Mouse (Mus musculus) ovary, postnatal 14 days (tissue): ENCODE measurements around the gene Rmnd1.

ENCODE experiments used
- DNase-seq: peaks from one replicate; pipeline ENCODE4 v3.0.0; 2022; ENCODE audit warnings: low spot score

Rmnd1 gene

DNA sequence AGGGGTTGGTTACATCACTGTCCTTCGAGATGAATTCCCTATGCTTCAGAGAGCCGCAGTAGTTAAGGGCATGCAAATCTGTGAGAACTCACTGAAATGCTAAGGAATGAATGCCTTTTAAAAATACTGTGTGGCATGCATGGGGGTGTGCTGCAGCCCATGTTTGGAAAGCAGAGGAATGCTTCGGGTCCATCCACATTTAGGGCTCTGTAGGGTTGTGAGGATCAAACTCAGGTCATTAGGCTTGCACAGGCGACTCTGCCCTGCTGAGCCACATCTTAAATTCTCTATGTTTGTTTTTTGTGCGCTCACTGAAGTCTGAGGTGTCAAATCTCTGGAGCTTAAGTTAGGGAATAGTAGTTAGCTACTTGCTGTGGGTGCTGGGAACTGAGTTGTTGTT lies 41.1 kb downstream of the Rmnd1 start:
- no peak for DNase-seq

DNA sequence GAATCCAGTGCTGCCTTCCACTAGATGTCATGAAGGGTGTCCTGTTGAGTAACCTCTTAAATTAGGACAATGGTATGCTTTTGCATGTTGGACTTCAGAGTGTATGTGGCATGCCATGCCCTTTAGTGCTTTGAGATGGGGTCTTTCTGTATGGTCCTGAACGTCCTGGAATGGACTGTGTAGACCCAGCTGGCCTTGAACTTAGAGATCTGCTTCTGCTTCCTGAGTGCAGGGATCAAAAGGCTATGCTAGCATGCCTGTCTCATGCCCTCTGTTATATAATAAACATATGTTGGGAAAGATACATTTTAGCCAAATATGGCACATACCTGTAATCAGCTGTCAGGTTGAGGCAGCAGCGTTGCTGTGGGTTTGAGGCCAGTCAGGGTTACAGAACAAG lies 41.6 kb downstream of the Rmnd1 start:
- no peak for DNase-seq

DNA sequence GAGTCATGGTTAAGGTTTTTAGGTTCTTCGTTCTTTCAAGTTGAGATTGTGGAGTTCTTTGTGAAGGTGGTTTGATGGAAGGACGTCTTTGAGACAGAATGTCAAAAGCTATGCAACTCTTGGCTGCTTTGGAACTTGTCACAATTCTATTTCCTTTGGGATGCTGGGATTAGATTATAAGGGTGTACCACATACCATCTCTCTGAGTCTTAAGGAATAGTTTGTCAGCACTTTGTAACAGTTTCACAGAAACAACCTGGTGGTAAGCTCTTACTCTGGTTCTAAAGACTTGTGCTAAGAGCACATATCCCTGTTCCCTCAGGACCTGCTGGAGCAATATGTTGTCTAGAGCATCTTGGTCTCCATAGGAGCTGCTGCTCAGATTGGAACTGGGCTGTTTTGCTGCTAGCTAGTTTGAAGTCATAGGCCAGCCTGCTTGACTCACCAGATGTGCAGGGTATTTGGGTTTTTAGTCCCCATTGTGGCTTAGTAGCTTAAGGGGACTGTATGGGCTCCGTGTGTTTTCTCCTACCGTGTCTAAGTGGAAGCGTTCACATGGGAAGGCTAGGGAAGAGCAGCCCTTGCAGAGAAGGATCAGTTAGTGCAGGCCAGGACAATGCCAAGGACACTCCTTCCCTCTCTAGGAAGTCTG lies 42.6 kb downstream of the Rmnd1 start:
- DNase-seq: no peak

DNA sequence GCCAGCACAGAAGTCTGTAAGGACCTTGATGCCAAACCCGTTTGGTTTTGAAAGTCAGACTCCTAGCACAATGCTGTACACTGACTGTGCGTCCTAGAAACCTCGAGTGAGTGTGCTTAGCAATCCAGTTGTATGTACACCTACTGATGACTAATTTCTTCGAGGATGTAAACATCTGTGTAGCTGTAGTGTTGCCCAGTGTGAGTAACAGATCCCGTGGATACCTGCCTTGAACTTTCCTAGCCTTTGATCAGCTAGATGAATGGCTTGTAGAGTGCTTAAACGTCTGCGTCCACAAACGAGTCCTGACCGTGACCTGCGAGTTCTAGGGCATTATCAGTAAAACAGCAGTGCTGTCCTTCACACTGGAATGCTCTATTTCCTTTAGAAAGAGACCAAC lies 43.2 kb downstream of the Rmnd1 start:
- no peak for DNase-seq

DNA sequence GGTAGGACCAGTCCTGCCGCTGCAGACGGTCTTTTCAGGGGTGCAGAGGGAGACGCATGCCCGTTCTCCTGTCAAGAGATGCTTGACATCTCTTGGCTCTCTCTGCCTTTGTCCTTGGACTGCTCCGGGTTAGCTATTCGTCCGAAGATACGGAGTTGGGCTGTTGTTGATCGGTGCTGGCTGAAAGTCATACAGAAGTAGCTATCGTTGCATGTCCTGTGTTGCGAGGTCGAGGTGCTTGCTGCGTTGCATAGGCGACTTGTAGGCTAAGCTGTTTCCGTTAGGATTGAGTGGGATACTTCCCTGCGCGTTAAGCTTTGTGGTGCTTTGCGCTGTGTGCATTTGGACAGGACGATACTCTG lies 43.8 kb downstream of the Rmnd1 start:
- peak; percentile 16 for DNase-seq

DNA sequence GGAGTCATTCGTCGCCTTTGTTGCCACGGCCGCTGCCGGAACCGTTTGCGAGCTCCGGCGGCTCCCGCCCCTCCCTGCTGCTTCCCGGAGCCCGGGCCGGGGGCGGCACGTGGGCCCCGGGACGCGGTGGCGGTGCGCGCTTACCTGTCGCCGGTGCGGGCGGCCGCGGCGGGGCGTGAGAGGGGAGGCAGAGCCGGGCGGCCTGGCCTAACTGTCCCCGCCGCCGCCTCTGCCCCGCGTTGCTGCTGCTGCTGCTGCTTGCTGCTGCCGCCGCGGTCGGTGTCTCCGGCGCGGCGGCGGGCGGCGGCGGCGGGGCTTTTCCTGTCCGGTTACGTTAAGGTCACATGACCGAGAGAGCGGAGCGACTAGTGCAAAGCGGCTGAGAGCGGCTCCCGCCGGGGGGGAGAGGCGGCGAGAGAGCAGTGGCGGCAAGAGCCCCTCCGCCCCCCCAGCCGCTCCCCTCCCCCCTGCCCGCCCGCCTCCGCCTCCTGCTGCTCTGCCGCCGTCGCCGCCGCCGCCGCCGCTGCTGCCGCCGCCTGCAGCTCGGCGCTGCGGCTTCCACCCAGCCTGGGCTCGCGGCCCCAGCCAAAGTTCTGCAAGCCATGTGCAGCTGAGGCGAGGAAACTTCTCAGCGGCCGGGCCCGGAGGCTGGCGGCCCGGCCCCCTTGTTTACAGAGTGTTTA lies 44.3 kb downstream of the Rmnd1 start, which contains the start of gene Zbtb2:
Gene Zbtb2 (minus strand): TSS at position 408 of the 683 bp plus-strand sequence.
- DNase-seq: peak; percentile 34

DNA sequence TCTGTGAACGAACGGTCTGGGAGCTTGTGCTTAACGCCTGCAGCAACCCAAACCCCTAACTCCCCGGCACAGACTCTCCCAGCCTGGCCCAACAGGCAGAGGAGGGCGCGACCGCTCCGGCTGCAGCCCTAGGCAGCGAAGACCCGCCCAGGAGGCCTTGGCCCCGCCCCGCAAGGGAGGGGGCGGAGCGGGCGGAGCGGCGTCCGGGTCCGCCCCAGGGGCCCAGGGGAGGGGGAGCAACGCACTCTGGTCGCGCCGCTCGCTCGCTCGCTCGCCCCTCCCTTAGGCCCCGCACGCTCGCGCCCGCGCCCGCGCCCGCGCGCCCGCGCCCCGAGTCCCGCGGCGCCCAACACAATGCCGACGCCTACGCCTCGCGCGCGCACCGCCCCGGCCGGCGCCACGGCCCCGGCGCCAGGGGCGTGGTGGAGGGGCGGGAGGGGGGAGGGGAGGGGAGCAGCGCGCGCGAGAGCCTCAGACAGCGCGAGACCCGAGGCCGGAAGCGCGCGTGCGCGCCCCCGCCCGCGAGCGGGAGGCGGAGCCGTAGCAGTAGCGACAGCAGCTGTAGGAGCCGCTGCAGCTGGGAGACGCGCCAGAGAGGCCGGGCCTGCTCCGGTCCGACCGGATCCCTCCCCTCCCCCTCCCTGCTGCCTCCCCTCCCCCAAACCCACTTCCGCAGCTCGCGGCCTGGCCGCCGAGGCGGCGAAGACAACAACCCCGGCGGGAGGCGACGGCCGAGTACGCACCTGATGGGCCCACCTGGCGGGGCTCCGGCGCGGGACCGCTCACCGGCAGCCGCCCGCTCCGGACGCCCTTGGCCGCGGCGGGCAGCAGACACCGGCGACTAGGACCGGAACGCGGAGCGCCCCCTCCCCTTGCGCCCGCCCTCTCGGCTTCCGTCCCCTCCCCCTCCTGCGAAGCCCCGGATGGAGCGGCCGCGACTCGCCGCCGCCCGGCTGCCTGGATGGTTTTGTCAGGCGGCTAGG lies 45.3 kb downstream of the Rmnd1 start:
- DNase-seq: peak; percentile 88

DNA sequence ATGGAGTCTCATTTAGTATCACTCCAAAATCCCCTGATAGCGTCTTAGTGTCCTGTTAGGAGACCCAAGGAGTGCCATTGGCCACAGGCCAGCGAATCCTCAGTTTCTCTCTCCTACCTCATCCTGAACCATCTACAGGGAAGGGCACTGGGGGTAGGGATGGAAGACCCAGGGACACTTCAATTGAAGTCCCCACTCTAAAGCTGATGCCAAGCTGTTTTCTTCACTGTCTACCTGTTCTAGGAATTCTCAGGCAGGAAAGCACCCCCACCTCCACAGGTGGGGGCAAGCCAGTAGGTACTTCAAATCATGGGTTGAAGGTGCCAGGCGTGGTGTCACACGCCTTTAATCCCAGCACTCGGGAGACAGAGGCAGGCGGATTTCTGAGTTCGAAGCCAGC lies 47.9 kb downstream of the Rmnd1 start:
- no peak for DNase-seq

DNA sequence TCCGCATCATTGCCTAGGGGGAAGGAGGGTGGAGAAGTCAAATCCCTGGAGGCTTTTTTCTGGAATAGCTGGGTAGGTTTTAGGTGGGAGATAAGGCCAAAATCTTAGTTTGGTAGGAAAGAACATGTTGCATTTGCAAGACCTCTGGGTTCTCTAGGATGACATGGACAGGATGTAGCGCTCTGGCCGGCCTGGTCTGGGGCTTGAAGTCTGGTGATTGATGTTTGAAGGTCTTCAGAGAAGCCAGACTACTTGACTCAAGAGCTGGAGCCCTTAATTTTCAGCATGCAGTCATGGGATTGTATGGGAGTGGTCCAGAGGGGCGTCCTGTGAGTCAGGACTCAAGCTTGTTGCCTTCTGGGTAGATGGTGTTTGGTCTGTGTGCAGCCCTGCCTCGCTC lies 51.4 kb downstream of the Rmnd1 start:
- DNase-seq: no peak

DNA sequence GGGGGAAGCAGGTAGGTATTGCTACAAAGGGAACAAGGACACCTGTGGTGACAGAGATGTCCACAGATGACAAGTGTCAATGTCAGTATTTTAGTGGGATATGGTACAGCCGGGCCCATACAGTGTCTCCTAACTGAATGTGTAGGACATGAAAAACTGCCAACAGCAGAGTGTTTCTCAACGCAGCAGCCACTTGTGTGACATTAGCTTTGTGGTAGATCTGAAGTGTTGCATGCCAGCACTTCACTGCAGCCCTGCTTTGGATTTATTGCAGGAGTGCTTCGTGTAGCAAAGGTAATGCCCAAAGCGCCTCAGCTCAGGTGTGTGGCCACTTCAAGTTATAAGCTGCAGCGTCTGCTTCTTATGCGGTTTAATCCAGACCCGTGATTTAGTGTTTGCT lies 55.3 kb downstream of the Rmnd1 start:
- DNase-seq: no peak

DNA sequence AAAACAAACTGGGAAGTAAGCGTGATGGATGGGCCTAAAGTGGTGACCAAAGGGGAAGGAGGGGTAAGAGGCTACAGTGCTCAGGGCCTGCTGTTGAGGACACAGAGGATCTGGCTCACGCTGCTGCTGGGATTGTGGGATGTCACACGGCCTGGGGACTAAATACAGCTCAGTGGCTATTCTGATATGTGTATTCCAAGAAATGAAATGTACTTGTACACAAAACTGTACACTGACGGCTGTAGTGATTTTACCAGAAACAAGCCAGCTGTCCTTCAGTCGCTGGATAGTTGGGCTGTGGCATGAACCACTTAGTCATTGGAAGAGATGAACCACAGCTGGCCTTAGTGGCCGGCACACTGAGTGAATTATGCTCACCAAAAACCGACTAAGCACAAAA lies 55.7 kb downstream of the Rmnd1 start:
- no peak for DNase-seq

DNA sequence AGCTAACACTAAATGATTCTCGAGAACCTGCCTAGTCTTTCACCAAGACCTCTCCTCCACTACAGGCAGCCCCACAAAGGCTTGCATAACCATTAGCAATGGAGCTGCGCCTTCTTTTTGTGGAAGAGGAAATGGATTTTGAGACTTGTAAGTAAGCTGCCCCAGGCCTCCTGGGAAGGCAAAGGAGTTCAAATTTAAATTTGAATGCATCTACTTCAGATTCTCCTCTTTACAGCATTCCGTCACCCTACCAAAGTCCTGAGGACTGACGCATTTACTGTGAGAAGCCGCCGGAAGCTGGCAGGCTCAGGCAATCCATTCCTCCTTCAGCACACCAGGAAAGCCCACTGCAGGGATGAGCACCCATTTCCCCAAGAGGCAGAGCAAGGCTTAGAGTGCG lies 56.9 kb downstream of the Rmnd1 start:
- DNase-seq: no peak

DNA sequence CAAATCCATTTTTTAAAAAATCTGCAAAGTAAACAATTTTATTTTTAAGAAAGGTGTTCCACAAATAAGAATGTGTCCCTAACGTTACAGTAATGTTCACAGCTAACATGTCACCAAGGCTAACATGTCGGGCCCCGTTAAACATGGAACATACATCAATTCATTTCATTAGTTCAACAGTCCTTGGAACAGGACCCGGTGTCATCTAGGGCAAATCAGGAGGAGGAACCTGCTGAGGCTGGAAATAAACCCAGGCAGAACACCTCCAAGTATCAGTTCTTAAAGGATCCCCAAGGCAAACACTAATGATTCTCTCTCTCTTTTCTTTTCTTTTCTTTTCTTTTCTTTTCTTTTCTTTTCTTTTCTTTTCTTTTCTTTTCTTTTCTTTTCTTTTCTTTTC lies 57.5 kb downstream of the Rmnd1 start:
- no peak for DNase-seq

DNA sequence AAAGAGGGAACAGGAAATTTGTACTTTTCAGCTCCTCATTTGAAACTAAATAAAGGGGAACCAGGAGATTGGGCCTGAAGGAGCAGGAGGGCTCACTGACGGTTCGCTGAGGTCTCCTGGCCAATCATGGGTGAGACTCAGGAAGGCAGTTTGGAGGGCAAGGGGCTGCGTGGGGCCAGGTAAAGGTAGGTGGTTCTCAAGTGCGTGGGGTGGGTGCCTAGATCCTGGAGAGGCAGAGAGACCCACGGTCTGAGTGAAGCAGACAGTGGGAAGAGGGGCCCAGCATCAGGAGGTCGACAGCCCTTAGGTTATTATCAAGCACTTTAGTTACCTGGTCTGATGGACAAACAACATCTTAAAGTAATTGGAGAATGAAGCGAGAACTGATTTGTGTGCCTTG lies 57.9 kb downstream of the Rmnd1 start:
- DNase-seq: no peak

DNA sequence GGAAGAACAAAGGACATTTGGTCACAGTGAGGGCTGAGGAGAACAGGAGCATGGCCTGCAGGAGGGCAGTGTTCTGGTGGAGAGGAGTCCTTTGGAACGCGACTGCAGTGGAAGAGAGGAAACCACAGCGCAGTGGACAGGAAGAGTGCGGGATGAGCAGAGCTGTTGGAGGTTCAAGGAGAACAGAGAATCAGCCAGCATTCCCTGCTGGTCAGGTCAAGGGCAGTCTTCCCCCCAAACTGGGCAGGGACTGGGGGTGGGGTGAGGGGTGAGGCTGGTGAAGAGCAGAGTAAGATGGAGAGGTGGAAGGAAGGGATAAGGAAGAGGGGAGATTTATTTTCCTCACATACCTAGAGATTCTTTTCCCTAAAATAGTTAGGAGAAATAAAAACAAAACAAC lies 58.6 kb downstream of the Rmnd1 start:
- no peak for DNase-seq

DNA sequence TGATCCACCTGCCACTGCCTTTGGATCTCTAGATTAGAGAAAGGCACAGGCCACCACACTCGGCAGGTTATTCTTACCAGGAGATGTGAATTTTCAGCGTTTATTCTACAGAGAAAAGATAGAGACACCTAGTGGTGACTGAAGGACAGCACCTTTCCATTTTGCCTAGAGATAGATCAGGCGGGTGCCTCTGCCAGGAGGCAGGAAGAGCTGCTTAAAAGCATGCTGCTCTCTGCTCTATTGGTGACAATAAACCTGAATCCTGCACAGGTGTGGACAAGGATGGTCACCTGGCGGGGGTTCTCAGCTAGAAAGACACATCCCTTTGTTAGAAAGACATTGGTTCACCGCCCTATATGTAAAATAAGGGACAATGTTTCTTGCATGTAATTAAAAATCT lies 60.2 kb downstream of the Rmnd1 start:
- DNase-seq: peak; percentile 29

DNA sequence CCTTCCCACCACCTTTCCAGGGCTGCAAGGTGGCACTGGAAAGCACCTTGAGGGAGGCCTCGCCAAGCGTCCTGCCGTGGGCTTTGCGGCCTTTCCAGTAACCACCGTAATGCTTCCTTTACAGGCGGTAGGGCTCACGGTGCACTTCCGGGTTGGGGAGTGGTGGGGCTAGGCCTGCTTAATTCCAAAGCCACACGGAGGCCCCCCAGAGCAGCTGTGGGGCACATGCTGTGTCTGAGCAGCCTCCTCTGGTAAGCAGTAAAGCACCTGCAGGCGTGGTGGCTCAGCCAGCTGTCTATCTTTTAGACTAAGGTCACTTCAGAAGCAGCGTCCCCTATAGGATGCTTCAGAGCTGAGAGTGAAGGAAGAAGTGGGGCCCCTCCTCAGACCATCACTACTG lies 62.1 kb downstream of the Rmnd1 start:
- no peak for DNase-seq

DNA sequence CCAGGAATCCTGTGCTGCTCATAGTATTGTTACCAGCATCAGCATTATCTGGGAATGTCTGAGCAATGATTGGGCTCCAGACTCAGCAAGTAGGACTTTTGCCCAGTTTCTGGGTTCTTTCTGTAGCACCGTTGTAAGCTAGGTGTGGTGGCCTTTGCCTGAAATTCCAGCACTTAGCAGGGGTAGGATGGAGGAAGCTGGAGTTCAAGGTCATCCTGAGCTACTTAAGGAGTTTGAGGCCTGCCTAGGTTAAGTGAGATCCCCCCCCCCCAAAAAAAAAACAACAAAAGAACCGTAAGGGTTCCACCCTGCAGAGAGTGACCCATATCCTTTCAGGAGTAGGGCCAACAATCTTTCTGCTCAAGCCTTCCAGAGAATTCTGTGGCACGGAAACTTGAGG lies 67.6 kb downstream of the Rmnd1 start:
- DNase-seq: no peak

DNA sequence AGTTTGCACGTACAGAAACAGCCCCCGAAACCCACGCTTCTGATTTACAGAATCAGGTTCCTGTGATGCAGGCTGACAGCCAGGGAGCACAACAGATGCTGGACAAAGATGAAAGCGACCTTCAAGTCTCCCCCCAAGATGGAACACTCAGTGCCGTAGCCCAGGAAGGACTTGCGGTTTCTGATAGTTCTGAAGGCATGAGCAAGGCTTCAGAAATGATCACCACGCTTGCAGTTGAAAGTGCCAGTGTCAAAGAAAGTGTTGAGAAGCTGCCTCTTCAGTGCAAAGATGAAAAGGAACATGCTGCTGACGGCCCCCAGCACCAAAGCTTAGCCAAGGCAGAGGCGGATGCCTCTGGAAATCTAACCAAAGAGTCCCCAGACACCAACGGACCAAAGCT lies 74.8 kb downstream of the Rmnd1 start:
- no peak for DNase-seq

DNA sequence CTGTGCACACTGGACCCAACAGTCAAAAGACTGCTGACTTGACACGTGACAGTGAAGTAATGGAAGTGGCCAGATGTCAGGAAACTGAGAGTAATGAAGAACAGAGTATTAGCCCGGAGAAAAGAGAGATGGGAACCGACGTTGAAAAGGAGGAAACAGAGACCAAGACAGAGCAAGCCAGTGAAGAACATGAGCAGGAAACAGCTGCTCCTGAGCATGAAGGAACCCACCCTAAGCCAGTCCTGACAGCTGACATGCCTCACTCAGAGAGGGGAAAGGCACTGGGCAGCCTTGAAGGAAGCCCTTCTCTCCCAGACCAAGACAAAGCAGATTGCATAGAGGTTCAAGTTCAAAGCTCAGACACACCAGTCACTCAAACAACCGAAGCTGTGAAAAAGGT lies 75.5 kb downstream of the Rmnd1 start:
- no peak for DNase-seq

DNA sequence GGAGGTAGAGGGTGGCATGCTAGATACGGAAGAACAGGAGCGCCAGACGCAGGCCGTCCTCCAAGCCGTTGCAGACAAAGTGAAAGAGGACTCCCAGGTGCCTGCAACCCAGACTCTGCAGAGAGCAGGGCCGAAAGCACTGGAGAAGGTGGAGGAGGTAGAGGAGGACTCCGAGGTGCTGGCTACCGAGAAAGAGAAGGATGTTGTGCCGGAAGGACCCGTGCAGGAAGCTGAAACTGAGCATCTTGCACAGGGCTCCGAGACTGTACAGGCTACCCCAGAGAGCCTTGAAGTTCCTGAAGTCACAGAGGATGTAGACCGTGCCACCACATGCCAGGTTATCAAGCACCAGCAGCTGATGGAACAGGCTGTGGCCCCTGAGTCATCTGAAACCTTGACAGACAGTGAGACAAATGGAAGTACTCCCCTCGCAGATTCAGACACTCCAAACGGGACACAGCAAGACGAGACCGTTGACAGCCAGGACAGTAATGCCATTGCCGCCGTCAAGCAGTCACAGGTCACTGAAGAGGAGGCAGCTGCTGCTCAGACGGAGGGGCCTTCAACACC lies 76.2 kb downstream of the Rmnd1 start:
- no peak for DNase-seq

DNA sequence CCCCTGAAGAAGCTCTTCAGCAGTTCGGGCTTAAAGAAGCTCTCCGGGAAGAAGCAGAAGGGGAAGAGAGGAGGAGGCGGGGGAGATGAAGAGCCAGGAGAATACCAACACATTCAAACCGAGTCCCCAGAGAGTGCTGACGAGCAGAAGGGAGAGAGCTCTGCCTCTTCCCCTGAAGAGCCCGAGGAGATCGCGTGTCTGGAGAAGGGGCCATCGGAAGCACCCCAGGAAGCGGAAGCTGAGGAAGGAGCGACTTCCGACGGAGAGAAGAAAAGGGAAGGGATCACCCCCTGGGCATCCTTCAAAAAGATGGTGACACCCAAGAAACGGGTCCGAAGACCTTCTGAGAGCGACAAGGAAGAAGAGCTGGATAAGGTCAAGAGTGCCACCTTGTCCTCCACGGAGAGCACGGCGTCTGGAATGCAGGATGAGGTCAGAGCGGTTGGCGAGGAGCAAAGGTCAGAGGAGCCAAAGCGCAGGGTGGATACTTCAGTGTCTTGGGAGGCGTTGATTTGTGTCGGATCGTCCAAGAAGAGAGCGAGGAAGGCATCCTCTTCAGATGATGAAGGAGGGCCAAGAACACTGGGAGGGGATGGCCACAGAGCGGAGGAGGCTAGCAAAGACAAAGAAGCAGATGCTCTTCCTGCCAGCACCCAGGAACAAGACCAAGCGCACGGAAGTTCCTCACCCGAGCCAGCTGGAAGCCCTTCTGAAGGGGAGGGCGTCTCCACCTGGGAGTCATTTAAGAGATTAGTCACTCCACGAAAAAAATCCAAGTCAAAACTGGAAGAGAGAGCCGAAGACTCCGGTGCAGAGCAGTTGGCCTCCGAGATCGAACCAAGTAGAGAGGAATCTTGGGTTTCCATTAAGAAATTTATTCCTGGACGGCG lies 77.6 kb downstream of the Rmnd1 start:
- no peak for DNase-seq
